Mouse (Mus musculus): ENCODE results near the gene 4930519P11Rik. TPM values are rescaled to one million over a fixed set of nuclear protein-coding genes. Genes with fewer than 3 reads are reported as not detected.

4930519P11Rik gene
- total and polyA plus RNA-seq, 2 experiments: 0.37 TPM; not detected in 1

DNA sequence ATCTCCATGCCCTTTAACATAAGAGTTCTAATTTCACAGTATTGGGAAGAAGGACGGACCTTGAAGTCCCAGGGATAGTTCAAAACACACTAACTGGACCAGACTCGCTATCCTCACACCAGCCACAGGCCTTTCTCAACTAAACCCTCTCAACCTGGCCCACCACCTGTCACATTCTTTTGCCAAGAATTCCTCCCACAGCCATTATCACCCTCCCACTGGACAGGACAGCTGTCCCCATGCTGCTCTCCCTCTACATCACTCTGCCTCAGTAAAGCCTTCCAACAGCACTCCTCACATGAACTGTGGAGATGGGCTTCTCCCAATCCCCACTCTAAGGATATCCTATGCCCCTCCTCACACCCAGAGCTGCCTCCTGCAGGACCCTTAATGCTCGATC is 47.7 kb downstream of the 4930519P11Rik start:
- Histone ChIP-seq H3K36me3 (ENCODE audit: control insufficient read depth, insufficient read depth, low read length) (no peaks in the 10 kb centered on the region), H3K27me3 (ENCODE audit: control insufficient read depth, insufficient read depth, low read length) (no peaks in the 10 kb centered on the region), H3K9ac (ENCODE audit: low read depth, low read length) (no peak overlapping the region), H3K27ac (replicated peaks; ENCODE audit: insufficient read depth, low read depth, low read length) (no peak overlapping the region), H3K4me3 (ENCODE audit: insufficient read depth, low read depth, low read length) (no peak overlapping the region), H3K79me2 (ENCODE audit: control insufficient read depth, insufficient read depth, low read length) (no peaks in the 10 kb centered on the region), H3K4me1 (ENCODE audit: control insufficient read depth, insufficient read depth, low read length) (peaks cover 2% of the 10 kb centered on the region; the same call in 1 of the 2 replicates)
- WGBS: 96% methylated on average over 3 of the region's 3 CpGs
- no peak for DNase-seq (ENCODE audit: extremely low read depth, low read depth, low spot score)
- TF ChIP-seq POLR2A (IDR thresholded peaks at IDR 0.05; ENCODE audit: extremely low read depth, insufficient read depth, low read length): no peak
- TF ChIP-seq CTCF (IDR thresholded peaks at IDR 0.05; ENCODE audit: low read depth, low read length): no peak

DNA sequence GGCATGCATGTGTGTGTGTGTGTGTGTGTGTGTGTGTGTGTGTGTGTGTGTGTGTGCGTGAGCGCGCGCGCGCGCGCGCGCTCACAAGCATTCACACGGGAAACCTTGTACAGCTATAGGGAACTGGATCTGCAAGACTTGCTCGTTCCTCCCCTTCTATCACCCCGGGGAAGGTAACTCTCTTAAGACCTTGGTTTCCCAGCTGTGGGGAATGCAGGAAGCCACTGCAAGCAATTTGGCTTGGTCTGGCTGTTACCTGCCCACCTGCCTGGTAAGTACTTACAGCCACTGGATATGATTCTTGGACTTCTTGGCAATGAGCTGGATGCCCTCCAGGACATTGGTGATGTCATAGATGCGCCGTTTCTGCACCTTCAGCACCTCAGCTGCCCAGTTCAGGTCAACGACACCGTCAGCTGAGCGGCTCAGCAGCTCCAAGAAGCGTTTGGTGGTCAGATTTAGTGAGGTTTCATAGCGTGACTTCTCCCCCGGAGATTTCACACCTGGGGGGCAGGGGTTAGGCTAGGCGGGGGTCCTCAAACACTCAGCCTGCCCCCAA is 49.5 kb downstream of the 4930519P11Rik start:
- H3K4me1 ChIP-seq (ENCODE audit: control insufficient read depth, insufficient read depth, low read length): peaks cover 2% of the 10 kb centered on the region; the same call in 1 of the 2 replicates
- H3K27ac ChIP-seq (replicated peaks; ENCODE audit: insufficient read depth, low read depth, low read length): no peak overlapping the region
- TF ChIP-seq CTCF (IDR thresholded peaks at IDR 0.05; ENCODE audit: low read depth, low read length) (no peak), POLR2A (IDR thresholded peaks at IDR 0.05; ENCODE audit: extremely low read depth, insufficient read depth, low read length) (no peak)
- H3K79me2 ChIP-seq (ENCODE audit: control insufficient read depth, insufficient read depth, low read length): no peaks in the 10 kb centered on the region
- 95% methylated on average over 22 of the region's 22 CpGs for WGBS
- no peaks in the 10 kb centered on the region for H3K27me3 ChIP-seq (ENCODE audit: control insufficient read depth, insufficient read depth, low read length)
- H3K4me3 ChIP-seq (ENCODE audit: insufficient read depth, low read depth, low read length): no peak overlapping the region
- no peaks in the 10 kb centered on the region for H3K36me3 ChIP-seq (ENCODE audit: control insufficient read depth, insufficient read depth, low read length)
- no peak overlapping the region for H3K9ac ChIP-seq (ENCODE audit: low read depth, low read length)
- DNase-seq (ENCODE audit: extremely low read depth, low read depth, low spot score): no peak

Other genes with a start within 250 kb of the 4930519P11Rik start
- 21.8 and 28.8 TPM in 2 replicates for gene Cdk5rap1, start 240.4 kb downstream of the 4930519P11Rik start, total RNA-seq (2014; rRNA removed)
- gene Cdk5rap1, start 240.4 kb downstream of the 4930519P11Rik start, polyA plus RNA-seq (2012; rRNA removed): 10.5 and 11.0 TPM in 2 replicates
- 10.3 and 11.3 TPM in 2 replicates for gene Snta1, start 205.3 kb downstream of the 4930519P11Rik start, total RNA-seq (2014; rRNA removed)
- gene Snta1, start 205.3 kb downstream of the 4930519P11Rik start, polyA plus RNA-seq (2012; rRNA removed): 21.4 and 24.7 TPM in 2 replicates
- gene Cbfa2t2, start 177.0 kb downstream of the 4930519P11Rik start, total RNA-seq (2014; rRNA removed): 7.3 and 10.3 TPM in 2 replicates
- gene Cbfa2t2, start 177.0 kb downstream of the 4930519P11Rik start, polyA plus RNA-seq (2012; rRNA removed): 4.3 and 4.6 TPM in 2 replicates
- not detected in 2 replicates for gene 1700003F12Rik, start 66.4 kb downstream of the 4930519P11Rik start, total RNA-seq (2014; rRNA removed)
- gene 1700003F12Rik, start 66.4 kb downstream of the 4930519P11Rik start, polyA plus RNA-seq (2012; rRNA removed): 0.54 TPM in 2 replicates
- 0.09 and 0.13 TPM in 2 replicates for gene Actl10, start 61.7 kb downstream of the 4930519P11Rik start, total RNA-seq (2014; rRNA removed)
- not detected in 2 replicates for gene Actl10, start 61.7 kb downstream of the 4930519P11Rik start, polyA plus RNA-seq (2012; rRNA removed)
- 0.09 and 0.13 TPM in 2 replicates for gene Necab3, start 54.5 kb downstream of the 4930519P11Rik start, total RNA-seq (2014; rRNA removed)
- gene Necab3, start 54.5 kb downstream of the 4930519P11Rik start, polyA plus RNA-seq (2012; rRNA removed): 0.09 TPM in 1 of 2 replicates, not detected in the other
- gene E2f1, start 43.5 kb downstream of the 4930519P11Rik start, total RNA-seq (2014; rRNA removed): 1.1 and 2.3 TPM in 2 replicates
- gene E2f1, start 43.5 kb downstream of the 4930519P11Rik start, polyA plus RNA-seq (2012; rRNA removed): 2.4 and 3.8 TPM in 2 replicates
- 39.9 and 51.1 TPM in 2 replicates for gene Pxmp4, start 9.7 kb downstream of the 4930519P11Rik start, total RNA-seq (2014; rRNA removed)
- 127 and 134 TPM in 2 replicates for gene Pxmp4, start 9.7 kb downstream of the 4930519P11Rik start, polyA plus RNA-seq (2012; rRNA removed)
- 0.18 and 1.0 TPM in 2 replicates for gene Zfp341, start 140 bp downstream of the 4930519P11Rik start, total RNA-seq (2014; rRNA removed)
- gene Zfp341, start 140 bp downstream of the 4930519P11Rik start, polyA plus RNA-seq (2012; rRNA removed): 3.2 TPM in 2 replicates
- gene Chmp4b, start 38.3 kb upstream of the 4930519P11Rik start, total RNA-seq (2014; rRNA removed): 54.4 and 57.7 TPM in 2 replicates
- gene Chmp4b, start 38.3 kb upstream of the 4930519P11Rik start, polyA plus RNA-seq (2012; rRNA removed): 37.6 and 37.8 TPM in 2 replicates
- gene Gm14214, start 156.6 kb upstream of the 4930519P11Rik start, total RNA-seq (2014; rRNA removed): not detected in 2 replicates
- not detected in 2 replicates for gene Gm14214, start 156.6 kb upstream of the 4930519P11Rik start, polyA plus RNA-seq (2012; rRNA removed)
- 57.6 and 61.0 TPM in 2 replicates for gene Raly, start 177.7 kb upstream of the 4930519P11Rik start, total RNA-seq (2014; rRNA removed)
- gene Raly, start 177.7 kb upstream of the 4930519P11Rik start, polyA plus RNA-seq (2012; rRNA removed): 79.0 and 82.2 TPM in 2 replicates
- not detected in 2 replicates for gene a, start 178.0 kb upstream of the 4930519P11Rik start, total RNA-seq (2014; rRNA removed)
- gene a, start 178.0 kb upstream of the 4930519P11Rik start, polyA plus RNA-seq (2012; rRNA removed): not detected in 2 replicates